Mouse (Mus musculus) layer of hippocampus, adult 9-10 months (tissue): ENCODE results near the gene Fam72a.
A peak's percentile ranks its signal among the peaks of the same experiment; 100 is the strongest.

ENCODE experiments used
- DNase-seq: peaks from one replicate; pipeline ENCODE4 v3.0.0; 2022; ENCODE audit warnings: low spot score

Gene Fam72a

GRCm38 (mm10) chr1:131527281-131528080 lies at the start of gene Fam72a, which contains the start of gene Srgap2:
Fam72a (plus strand) TSS chr1:131527903.
Srgap2 (minus strand) TSS chr1:131527352.
- peak; percentile 99 for DNase-seq

- no peak for DNase-seq
Observed at GRCm38 (mm10) chr1:131478770-131479305, 48.9 kb upstream of the Fam72a start.

- no peak for DNase-seq
Observed at GRCm38 (mm10) chr1:131481391-131481790, 46.3 kb upstream of the Fam72a start.

GRCm38 (mm10) chr1:131482242-131482641 lies 45.5 kb upstream of the Fam72a start:
- DNase-seq: no peak

- no peak for DNase-seq
Observed at GRCm38 (mm10) chr1:131486094-131486850, 41.4 kb upstream of the Fam72a start.

GRCm38 (mm10) chr1:131489312-131489711 lies 38.4 kb upstream of the Fam72a start:
- no peak for DNase-seq

GRCm38 (mm10) chr1:131491579-131491978 lies 36.1 kb upstream of the Fam72a start:
- no peak for DNase-seq

GRCm38 (mm10) chr1:131492360-131492759 lies 35.3 kb upstream of the Fam72a start:
- no peak for DNase-seq

- no peak for DNase-seq
Observed at GRCm38 (mm10) chr1:131493966-131494898, 33.5 kb upstream of the Fam72a start.

- DNase-seq: no peak
Observed at GRCm38 (mm10) chr1:131498231-131498630, 29.5 kb upstream of the Fam72a start.

GRCm38 (mm10) chr1:131501681-131502080 lies 26.0 kb upstream of the Fam72a start:
- DNase-seq: no peak

GRCm38 (mm10) chr1:131511131-131511530 lies 16.6 kb upstream of the Fam72a start:
- DNase-seq: no peak

- no peak for DNase-seq
Observed at GRCm38 (mm10) chr1:131511661-131512500, 15.8 kb upstream of the Fam72a start.

GRCm38 (mm10) chr1:131513136-131513535 lies 14.6 kb upstream of the Fam72a start:
- DNase-seq: no peak

GRCm38 (mm10) chr1:131514197-131514596 lies 13.5 kb upstream of the Fam72a start:
- DNase-seq: no peak

- DNase-seq: no peak
Observed at GRCm38 (mm10) chr1:131516588-131516987, 11.1 kb upstream of the Fam72a start.

GRCm38 (mm10) chr1:131523794-131524193 lies 3.9 kb upstream of the Fam72a start:
- no peak for DNase-seq

- DNase-seq: no peak
Observed at GRCm38 (mm10) chr1:131525101-131525585, 2.6 kb upstream of the Fam72a start.

GRCm38 (mm10) chr1:131525586-131526271 lies 2.0 kb upstream of the Fam72a start:
- no peak for DNase-seq
